Mouse (Mus musculus) lung, postnatal 0 days (tissue): ENCODE results near the gene Dnajc30.
A peak's percentile ranks its signal among the peaks of the same experiment; 100 is the strongest.

Experiments used
- CTCF ChIP-seq: IDR thresholded peaks from 2 replicates; pipeline ENCODE4 v1.5.1; 2016; ENCODE audit warnings: antibody characterized with exemption, mild to moderate bottlenecking
- EP300 ChIP-seq: IDR thresholded peaks from 2 replicates; pipeline ENCODE4 v1.6.1; 2016; ENCODE audit warnings: antibody characterized with exemption, mild to moderate bottlenecking, control low read depth

DNA sequence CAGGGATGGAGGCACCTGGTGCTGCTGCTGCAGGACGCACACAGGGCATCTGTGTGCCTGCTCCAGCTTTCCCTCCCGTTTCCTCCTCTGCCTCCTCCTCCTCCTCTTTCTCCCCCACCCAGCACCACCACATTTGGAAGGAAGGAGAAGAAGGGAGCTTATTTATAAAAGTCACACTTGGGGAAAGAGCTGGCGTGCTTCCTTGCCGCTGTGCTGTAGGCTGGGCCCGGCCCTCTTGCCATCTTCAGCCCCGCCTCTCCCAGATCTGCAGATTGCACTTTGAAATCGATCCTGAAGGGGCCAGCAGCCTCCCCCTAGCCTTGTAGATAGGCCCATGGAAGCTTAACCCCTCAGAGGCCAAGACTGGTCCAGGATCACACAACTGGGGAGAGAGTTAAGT lies 38.1 kb upstream of the Dnajc30 start:
- TF ChIP-seq CTCF (peak; percentile 26; the same call in 1 of the 2 replicates), EP300 (no peak)
